Mouse (Mus musculus) heart, embryonic 15.5 days (tissue): ENCODE results near the gene H2-T23. TPM values are rescaled to one million over a fixed set of nuclear protein-coding genes. Genes with fewer than 3 reads are reported as not detected.

ENCODE experiments used
- ATAC-seq: fragments of 200-750 bp; cut with Nextera tagmentation; replicated peaks from 2 replicates; pipeline ENCODE4 v1.8.0; 2017; ENCODE audit warnings: low read depth, moderate TSS enrichment; ENCODE audit not compliant: insufficient number of reproducible peaks, insufficient read depth, low FRiP score
- H3K27ac ChIP-seq: fragments of 300-500 bp; sonication (generic); 2 replicates; pipeline ENCODE4 v1.5.1; 2015; ENCODE audit warnings: mild to moderate bottlenecking, inconsistent platforms
- H3K27me3 ChIP-seq: fragments of 300-500 bp; sonication (generic); 2 replicates; pipeline ENCODE4 v1.6.1; 2015; ENCODE audit warnings: inconsistent platforms
- H3K36me3 ChIP-seq: fragments of 300-500 bp; sonication (generic); 2 replicates; pipeline ENCODE4 v1.6.1; 2015; ENCODE audit warnings: mild to moderate bottlenecking, inconsistent platforms
- H3K4me1 ChIP-seq: fragments of 300-500 bp; sonication (generic); replicated peaks from 2 replicates; pipeline ENCODE4 v1.6.1; 2015; ENCODE audit warnings: inconsistent platforms
- H3K4me2 ChIP-seq: fragments of 300-500 bp; sonication (generic); 2 replicates; pipeline ENCODE4 v1.6.1; 2015; ENCODE audit warnings: inconsistent platforms, mild to moderate bottlenecking, moderate library complexity
- H3K4me3 ChIP-seq: fragments of 300-500 bp; sonication (generic); 2 replicates; pipeline ENCODE4 v1.5.1; 2015; ENCODE audit warnings: mild to moderate bottlenecking, inconsistent platforms
- H3K9ac ChIP-seq: fragments of 300-500 bp; sonication (generic); 2 replicates; pipeline ENCODE4 v1.6.1; 2015; ENCODE audit warnings: mild to moderate bottlenecking, inconsistent platforms
- H3K9me3 ChIP-seq: fragments of 300-500 bp; sonication (generic); replicated peaks from 2 replicates; pipeline ENCODE4 v1.6.1; 2016; ENCODE audit warnings: inconsistent platforms
- WGBS: fragments of 180-500 bp; shearing (Covaris S2); methylation state at CpG from one replicate; pipeline ENCODE4 v1.1.7; 2015; ENCODE audit warnings: mixed read lengths; 5-methylcytosine and 5-hydroxymethylcytosine counted together
- polyA plus RNA-seq: library from polyadenylated mRNA; unstranded; fragments of >200 nt; fragmentation: Nextera tagmentation; extraction: Ambion mirVana; gene quantifications from 2 replicates; pipeline ENCODE4 v1.2.1, GENCODE M21; 2015

H2-T23 gene
- polyA plus RNA-seq, 1 experiment from 2014 or later = 4.7 TPM

DNA sequence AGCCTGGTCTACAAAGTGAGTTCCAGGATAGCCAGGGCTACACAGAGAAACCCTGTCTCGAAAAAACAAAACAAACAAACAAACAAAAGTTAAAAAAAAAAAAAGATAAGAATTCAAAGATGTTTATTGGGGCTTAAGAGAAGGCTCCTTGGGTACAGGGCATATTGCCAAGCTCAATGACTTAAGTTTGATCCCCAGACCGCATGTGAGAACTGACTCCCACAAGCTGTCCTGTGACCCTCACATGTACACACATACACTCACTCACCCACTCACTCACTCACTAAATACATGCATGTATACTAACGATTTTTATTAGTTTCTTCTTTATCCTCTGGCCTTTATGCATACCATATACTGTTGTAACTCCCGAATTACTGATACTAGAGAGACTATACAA, 32.3 kb downstream of the H2-T23 start:
- Histone ChIP-seq H3K27me3 (no peaks in the 10 kb centered on the region), H3K4me3 (no peak overlapping the region), H3K9me3 (no peaks in the 10 kb centered on the region), H3K36me3 (no peaks in the 10 kb centered on the region), H3K9ac (no peak overlapping the region), H3K4me1 (peaks cover 19% of the 10 kb centered on the region), H3K27ac (no peak overlapping the region), H3K4me2 (no peak overlapping the region)
- ATAC-seq = no peak
- 77% methylated on average over 4 of the region's 4 CpGs for WGBS

DNA sequence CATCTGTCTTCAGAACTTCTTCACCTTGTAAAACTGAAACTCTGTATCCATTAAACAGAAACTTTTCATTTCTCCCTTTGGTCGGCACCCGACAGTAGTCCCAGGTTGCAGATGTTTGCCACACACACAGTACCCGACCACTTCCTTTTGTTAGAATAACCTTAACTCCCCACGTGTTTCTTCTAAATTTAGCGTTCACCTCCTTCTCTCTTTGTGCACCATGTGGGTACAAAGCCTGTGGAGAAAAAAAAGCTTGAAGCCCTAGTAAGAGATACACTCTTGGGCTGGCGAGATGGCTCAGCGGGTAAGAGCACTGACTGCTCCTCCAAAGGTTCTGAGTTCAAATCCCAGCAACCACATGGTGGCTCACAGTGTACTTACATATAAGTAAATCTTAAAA, 33.3 kb downstream of the H2-T23 start:
- Histone ChIP-seq H3K4me2 (no peak overlapping the region), H3K9me3 (no peaks in the 10 kb centered on the region)
- 55% methylated on average over 7 of the region's 7 CpGs for WGBS

DNA sequence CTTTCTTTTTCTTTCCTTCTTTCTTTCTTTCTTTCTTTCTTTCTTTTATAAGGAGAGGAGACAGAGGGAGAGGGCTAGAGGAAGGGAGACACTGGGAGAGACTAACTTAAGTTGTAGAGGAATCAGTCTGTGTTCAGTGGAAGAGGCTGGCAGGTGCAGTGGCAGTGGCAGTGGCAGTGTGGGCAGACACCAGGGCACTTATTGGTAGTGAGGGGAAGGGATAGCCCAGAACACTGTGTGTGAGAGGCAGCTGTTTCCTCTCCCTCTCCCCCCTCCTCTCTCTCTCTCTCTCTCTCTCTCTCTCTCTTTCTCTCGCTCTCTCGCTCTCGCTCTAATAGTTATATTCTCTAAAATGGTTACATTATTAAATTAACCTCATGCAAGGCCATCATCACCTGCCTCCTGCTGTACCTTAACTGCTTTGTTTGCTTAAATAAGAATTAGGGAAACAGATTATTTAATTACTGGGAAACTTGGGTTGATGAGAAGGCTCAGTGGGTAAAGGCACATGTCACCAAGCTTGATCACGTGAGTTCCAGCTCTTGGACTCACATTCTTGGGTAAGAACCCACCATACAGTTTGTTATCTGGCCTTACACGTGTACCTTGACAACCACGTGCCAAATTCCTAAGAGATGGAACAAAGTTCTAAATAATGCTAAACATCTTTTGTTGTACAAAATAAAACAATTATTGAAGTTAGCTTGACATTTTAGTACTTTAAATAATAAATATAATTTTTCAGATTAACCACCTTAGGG, 33.9 kb downstream of the H2-T23 start:
- Histone ChIP-seq H3K27me3 (no peaks in the 10 kb centered on the region), H3K4me1 (peaks cover 26% of the 10 kb centered on the region), H3K9me3 (no peaks in the 10 kb centered on the region), H3K9ac (no peak overlapping the region), H3K36me3 (no peaks in the 10 kb centered on the region), H3K4me2 (0 out of 2 replicates have a peak overlapping the region, but pooled peaks have one; percentile 10), H3K4me3 (no peak overlapping the region), H3K27ac (no peak overlapping the region)
- WGBS = 63% methylated on average over 6 of the region's 6 CpGs
- no peak for ATAC-seq

More for the DNA sequence above, 33.3 kb downstream of the H2-T23 start:
- Histone ChIP-seq H3K27ac (no peak overlapping the region), H3K4me3 (no peak overlapping the region), H3K27me3 (no peaks in the 10 kb centered on the region), H3K4me1 (peaks cover 24% of the 10 kb centered on the region), H3K36me3 (no peaks in the 10 kb centered on the region), H3K9ac (no peak overlapping the region)
- ATAC-seq = no peak

DNA sequence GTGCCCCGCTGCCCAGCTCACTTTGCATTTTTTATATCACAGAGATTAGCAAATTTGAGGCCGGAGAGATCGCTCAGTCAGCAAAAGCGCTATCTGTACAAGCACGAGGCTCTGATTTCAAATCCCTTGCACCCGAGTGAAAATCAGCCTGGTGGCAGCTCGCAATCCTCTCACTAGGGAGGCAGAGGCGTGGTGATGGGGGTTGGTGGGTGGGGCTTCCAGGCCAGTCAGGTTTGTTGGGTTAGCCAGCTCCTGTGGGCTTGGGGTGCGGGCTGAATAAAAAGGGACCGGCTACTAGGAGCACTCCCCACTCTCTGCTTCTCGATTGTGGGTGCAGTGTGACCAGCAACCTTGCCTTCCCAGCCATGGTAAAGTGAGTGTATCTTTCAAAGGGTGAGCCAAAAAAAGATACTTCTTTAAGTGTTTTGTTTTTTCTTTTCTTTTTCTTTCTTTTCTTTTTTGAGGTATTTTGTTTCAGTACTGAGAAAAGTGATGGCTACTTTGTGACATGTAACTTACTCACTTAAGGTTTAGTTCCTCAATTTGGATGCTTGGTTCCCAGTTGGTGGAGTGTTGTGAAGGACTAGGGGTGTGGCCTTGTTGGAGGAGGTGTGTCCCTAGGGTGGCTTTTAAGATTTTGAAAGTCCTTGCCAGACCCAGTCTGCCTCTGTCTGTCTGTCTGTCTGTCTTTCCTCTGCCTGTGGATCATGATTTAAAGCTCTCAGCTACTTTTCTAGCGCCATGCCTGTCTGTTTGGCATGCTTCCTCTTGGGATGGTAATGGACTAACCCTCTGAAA, 34.7 kb downstream of the H2-T23 start:
- Histone ChIP-seq H3K4me2 (0 out of 2 replicates have a peak overlapping the region, but pooled peaks have one; percentile 13), H3K9ac (no peak overlapping the region), H3K27ac (no peak overlapping the region), H3K36me3 (no peaks in the 10 kb centered on the region), H3K9me3 (no peaks in the 10 kb centered on the region), H3K4me1 (peaks cover 26% of the 10 kb centered on the region), H3K27me3 (no peaks in the 10 kb centered on the region), H3K4me3 (no peak overlapping the region)
- 62% methylated on average over 12 of the region's 12 CpGs for WGBS
- ATAC-seq = no peak

DNA sequence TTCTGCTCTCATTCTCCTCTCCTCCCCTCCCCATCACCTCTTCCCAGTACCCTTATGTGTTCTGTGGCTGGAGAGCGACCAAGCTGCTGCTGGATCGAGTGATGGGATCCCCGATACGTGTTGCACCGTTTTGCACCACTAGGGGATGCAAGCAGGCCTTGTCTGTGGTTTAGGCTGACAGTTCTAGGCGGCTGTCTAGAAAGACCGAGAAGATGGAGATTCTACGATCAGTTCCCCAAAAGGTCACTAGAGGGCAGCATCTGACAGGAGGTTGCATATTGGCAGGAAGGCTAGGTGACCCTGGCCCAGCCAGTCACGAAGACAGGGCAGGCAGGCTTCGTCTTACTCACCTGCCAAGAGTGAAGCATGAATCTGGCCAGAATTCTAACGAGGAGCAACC, 35.7 kb downstream of the H2-T23 start:
- Histone ChIP-seq H3K4me3 (no peak overlapping the region), H3K36me3 (no peaks in the 10 kb centered on the region), H3K27ac (no peak overlapping the region), H3K27me3 (no peaks in the 10 kb centered on the region), H3K4me1 (peaks cover 26% of the 10 kb centered on the region), H3K9me3 (no peaks in the 10 kb centered on the region), H3K9ac (no peak overlapping the region), H3K4me2 (no peak overlapping the region)
- ATAC-seq = peak; percentile 44
- 3% methylated on average over 11 of the region's 11 CpGs for WGBS

DNA sequence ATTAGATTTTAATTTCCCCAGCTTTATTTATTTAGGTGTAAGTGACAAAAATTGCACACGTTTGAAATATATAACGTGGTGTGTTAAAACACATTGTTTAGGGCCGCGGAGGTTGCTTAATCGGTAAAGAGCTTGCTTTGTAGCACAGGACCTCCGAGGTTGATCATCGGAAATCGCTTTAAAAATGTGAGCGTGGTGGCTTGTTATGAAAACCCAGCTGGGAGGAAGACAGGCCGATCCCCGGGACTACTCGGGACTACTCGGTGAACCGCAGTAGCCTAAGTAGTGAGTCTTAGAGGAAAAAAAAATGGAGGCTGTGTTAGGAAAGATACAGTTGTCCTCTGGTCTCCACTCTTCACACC, 37.8 kb downstream of the H2-T23 start:
- Histone ChIP-seq H3K27me3 (no peaks in the 10 kb centered on the region), H3K36me3 (no peaks in the 10 kb centered on the region), H3K4me1 (peaks cover 29% of the 10 kb centered on the region), H3K4me3 (peak overlapping the region; percentile 73), H3K9ac (peak overlapping the region; percentile 60), H3K9me3 (no peaks in the 10 kb centered on the region), H3K27ac (peak overlapping the region; percentile 81; the same call in 1 of the 2 replicates), H3K4me2 (peak overlapping the region; percentile 80)
- ATAC-seq = no peak
- 2% methylated on average over 14 of the region's 14 CpGs for WGBS

DNA sequence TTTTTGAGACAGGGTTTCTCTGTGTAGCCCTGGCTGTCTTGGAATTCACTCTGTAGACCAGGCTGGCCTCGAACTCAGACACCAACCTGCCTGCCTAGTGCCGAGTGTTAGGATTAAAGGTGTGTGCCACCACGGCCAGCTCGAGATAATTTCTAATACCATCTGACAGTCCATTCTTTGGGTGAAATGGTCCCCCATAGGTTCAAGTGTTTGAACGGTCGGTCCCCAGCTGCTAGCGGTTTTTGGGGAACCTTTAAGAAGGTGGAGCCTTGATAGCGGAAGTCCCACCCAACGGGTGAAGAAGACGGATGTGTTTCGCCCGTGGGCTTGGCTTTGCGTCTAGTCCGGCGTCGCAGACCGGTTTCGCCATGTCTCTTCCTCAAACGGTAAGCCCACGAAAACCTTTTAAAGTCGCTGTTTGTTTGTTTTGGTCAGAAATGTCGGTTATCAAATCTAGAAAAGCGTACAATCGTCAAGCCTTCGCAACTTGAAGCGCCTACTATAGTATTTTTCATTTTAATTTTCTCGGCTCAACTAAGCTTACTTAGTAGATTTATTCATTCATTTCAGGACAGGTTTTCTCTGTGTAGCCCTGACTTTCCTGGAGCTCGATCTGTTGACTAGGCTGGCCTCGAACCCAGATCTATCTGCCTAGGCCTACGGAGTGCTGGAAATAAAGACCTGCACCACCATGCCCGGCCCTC, 38.3 kb downstream of the H2-T23 start:
- H3K4me3 ChIP-seq = peak overlapping the region; percentile 73
- H3K36me3 ChIP-seq = no peaks in the 10 kb centered on the region
- H3K9me3 ChIP-seq = no peaks in the 10 kb centered on the region
- H3K9ac ChIP-seq = peak overlapping the region; percentile 60
- H3K27me3 ChIP-seq = no peaks in the 10 kb centered on the region
- peak overlapping the region; percentile 80 for H3K4me2 ChIP-seq
- peak overlapping the region; percentile 81 for H3K27ac ChIP-seq
- 3% methylated on average over 31 of the region's 31 CpGs for WGBS
- peak; percentile 72; the same call in 1 of the 2 replicates for ATAC-seq
- H3K4me1 ChIP-seq = peaks cover 27% of the 10 kb centered on the region

DNA sequence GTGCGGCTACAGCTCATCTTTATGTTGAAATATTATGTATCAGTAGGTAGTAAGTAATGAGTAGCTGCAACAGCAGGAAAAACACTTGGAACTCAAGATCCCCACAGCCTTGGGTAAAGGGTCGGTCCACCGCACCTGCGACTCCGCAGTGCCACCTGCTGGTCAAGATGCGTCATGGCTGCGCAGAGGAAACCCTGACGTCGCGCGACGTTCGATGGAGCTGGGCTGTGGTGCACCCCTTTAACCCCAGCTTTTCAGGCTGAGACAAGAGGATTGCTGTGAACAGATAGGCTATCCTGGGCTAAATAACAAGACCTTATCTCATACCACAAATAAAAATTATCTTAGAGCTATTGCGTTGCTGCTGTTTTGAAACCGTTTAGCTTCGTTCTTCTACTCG, 39.0 kb downstream of the H2-T23 start:
- H3K9me3 ChIP-seq = no peaks in the 10 kb centered on the region
- peaks cover 5% of the 10 kb centered on the region; the same call in 1 of the 2 replicates for H3K36me3 ChIP-seq
- peak overlapping the region; percentile 73 for H3K4me3 ChIP-seq
- H3K4me1 ChIP-seq = peaks cover 27% of the 10 kb centered on the region
- ATAC-seq = peak; percentile 73
- no peak overlapping the region for H3K27ac ChIP-seq
- H3K9ac ChIP-seq = no peak overlapping the region
- peak overlapping the region; percentile 80 for H3K4me2 ChIP-seq
- 4% methylated on average over 17 of the region's 17 CpGs for WGBS
- H3K27me3 ChIP-seq = no peaks in the 10 kb centered on the region

DNA sequence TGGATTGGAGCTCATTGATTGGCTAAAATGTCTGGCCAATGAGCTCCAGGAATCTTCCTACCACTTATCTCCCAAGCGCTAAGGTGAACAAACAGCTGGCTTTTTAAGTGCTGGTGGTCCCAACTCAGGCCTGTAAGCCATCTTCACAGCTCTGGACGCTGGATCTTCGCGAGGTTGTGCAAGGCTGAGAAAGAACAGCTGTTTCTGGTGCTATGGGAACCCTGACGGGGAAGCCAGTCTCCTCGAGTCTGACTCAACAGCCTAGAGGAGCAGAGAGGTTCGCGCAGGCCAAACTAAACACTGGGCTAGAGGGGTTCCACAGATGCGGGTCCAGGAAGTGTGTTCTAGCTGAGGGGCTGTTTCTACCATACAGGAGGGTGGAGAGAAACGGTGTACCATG, 40.9 kb downstream of the H2-T23 start:
- Histone ChIP-seq H3K27ac (no peak overlapping the region), H3K4me2 (no peak overlapping the region), H3K27me3 (no peaks in the 10 kb centered on the region), H3K36me3 (peaks cover 23% of the 10 kb centered on the region), H3K9me3 (no peaks in the 10 kb centered on the region), H3K9ac (no peak overlapping the region), H3K4me1 (peaks cover 19% of the 10 kb centered on the region), H3K4me3 (no peak overlapping the region)
- ATAC-seq = no peak
- WGBS = 36% methylated on average over 10 of the region's 10 CpGs

DNA sequence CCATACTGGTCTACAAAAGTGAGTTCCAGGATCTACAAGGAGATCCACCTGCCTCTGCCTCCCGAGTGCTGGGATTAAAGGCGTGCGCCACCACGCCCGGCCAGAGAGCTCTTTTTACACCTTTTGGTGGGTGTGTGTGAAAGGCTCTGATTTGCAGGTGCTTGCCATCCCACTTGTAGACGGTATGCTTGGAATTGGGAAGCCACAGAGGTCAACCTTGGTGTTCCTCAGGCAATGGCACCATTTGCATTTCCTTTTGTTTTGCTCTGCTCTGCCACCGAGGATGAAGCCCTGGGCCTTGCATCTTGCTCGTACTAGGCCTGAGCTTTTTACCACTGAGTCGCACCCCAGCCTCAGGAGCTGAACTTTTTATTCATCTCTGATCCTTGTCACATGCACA, 50.9 kb downstream of the H2-T23 start:
- peaks cover 28% of the 10 kb centered on the region for H3K36me3 ChIP-seq
- H3K4me1 ChIP-seq = peaks cover 19% of the 10 kb centered on the region
- no peak for ATAC-seq
- no peak overlapping the region for H3K4me2 ChIP-seq
- H3K4me3 ChIP-seq = no peak overlapping the region
- H3K27ac ChIP-seq = no peak overlapping the region
- H3K9ac ChIP-seq = no peak overlapping the region
- 91% methylated on average over 9 of the region's 9 CpGs for WGBS
- H3K27me3 ChIP-seq = no peaks in the 10 kb centered on the region
- no peaks in the 10 kb centered on the region for H3K9me3 ChIP-seq

DNA sequence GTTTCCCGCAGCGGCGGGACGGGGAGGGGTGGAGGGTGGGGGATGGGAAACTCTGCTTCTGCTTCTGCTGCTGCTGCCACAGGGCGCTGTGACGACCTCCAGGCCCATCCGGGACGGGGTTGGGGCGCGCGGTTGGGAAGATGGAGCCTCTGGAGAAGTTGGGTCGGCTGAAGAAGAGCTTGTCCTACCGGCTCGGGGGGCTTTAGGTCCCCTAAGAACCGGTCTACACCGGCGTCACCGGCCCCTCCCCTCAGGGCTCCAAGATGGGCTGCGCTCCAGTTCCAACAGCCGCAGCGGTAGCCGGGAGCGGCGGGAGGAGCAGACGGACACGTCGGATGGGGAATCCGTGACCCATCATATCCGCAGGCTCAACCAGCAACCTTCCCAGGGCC, 52.3 kb downstream of the H2-T23 start:
- ATAC-seq = peak; percentile 31
- H3K9ac ChIP-seq = peak overlapping the region; percentile 80
- WGBS = under 1% methylated on average over 28 of the region's 29 CpGs
- H3K27ac ChIP-seq = peak overlapping the region; percentile 97
- no peaks in the 10 kb centered on the region for H3K9me3 ChIP-seq
- H3K4me3 ChIP-seq = peak overlapping the region; percentile 92
- no peaks in the 10 kb centered on the region for H3K27me3 ChIP-seq
- H3K4me2 ChIP-seq = peak overlapping the region; percentile 91
- peaks cover 19% of the 10 kb centered on the region for H3K4me1 ChIP-seq
- H3K36me3 ChIP-seq = peaks cover 26% of the 10 kb centered on the region
